Mouse (Mus musculus) C2C12 (cell line): ENCODE data around the gene Lgals9.

Experiments
- CEBPB ChIP-seq: IDR thresholded peaks from one replicate; pipeline ENCODE4 v1.6.1; 2011; ENCODE audit warnings: low read depth, mild to moderate bottlenecking, control low read depth, moderate library complexity
- CTCF ChIP-seq: IDR thresholded peaks from one replicate; pipeline ENCODE4 v1.5.1; 2011; ENCODE audit not compliant: control insufficient read depth, insufficient read depth, insufficient read length
- MAX ChIP-seq: IDR thresholded peaks from one replicate; pipeline ENCODE4 v1.6.1; 2011; ENCODE audit warnings: mild to moderate bottlenecking, control low read depth
- MYOD1 ChIP-seq: IDR thresholded peaks from one replicate; pipeline ENCODE4 v1.6.1; 2011; ENCODE audit warnings: low read depth; ENCODE audit not compliant: control insufficient read depth, insufficient read length
- USF1 ChIP-seq: IDR thresholded peaks from one replicate; pipeline ENCODE4 v1.6.1; 2011; ENCODE audit warnings: low read depth, mild to moderate bottlenecking, control low read depth, moderate library complexity

DNA sequence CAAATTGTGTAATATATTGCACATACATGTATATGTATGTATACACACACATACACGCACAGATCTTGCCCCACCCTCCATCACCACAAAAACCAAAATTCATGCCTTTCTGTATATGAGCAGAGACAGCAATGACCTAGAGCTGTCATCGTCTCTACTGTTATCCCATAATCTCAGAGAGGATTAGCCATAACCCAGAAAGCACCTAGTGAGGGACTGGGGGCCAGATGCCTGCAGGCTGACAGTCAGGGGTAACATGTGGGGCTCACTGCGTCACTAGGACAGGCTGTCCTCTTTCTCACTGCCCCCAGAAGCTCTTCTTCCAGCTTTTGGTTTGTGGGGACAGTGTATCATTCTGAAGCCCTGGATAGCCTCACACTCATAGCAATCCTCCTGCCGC, 17.1 kb upstream of the Lgals9 start:
- TF ChIP-seq CTCF (no peak), CEBPB (no peak), MAX (no peak), USF1 (no peak), MYOD1 (no peak)
